Mouse (Mus musculus) myocyte (in vitro differentiated cells): ENCODE measurements around the gene Tlk2.

ENCODE experiments used
- MAX ChIP-seq: IDR thresholded peaks from one replicate; pipeline ENCODE4 v1.6.1; 2011; ENCODE audit warnings: low read depth, mild to moderate bottlenecking, control low read depth
- POLR2A ChIP-seq: IDR thresholded peaks from one replicate; pipeline ENCODE4 v1.6.1; 2011; ENCODE audit warnings: low read depth, mild to moderate bottlenecking, control low read depth, moderate library complexity; ENCODE audit not compliant: insufficient read length
- POLR2AphosphoS2 ChIP-seq: IDR thresholded peaks from one replicate; pipeline ENCODE4 v1.6.1; 2011; ENCODE audit warnings: low read depth, control low read depth; ENCODE audit not compliant: insufficient read length
- REST ChIP-seq: IDR thresholded peaks from one replicate; pipeline ENCODE4 v1.6.1; 2011; ENCODE audit warnings: mild to moderate bottlenecking, control low read depth, moderate library complexity; ENCODE audit not compliant: insufficient read depth, insufficient read length

DNA sequence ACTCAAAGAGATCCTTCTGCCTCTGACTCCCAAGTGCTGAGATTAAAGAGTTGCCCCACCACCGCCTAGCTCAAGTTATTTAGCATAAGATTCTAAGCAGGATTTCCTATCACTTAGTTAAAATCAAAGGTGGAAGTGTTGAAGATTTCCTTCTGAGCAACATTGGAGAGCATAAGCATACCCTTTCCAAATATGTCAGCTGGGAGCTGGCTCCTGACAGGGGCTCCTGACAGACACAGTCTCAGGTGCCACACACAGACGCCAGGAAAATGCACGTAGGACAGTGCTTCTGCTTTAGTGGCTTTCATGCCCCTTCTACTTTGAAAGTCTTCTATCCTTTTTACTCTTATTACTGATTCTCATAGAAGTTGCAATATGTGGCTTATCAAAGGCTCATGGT is 13.6 kb downstream of the Tlk2 start:
- TF ChIP-seq REST (no peak), POLR2A (no peak), MAX (no peak), POLR2AphosphoS2 (no peak)
